Mouse (Mus musculus): Measurements from ENCODE around the gene Ccr4.

GRCm38 (mm10) chr9:114544754-114545393 lies 40.2 kb upstream of the Ccr4 start:
- TF ChIP-seq CTCF (IDR thresholded peaks at IDR 0.05; ENCODE audit: low read depth, low read length) (no peak), POLR2A (IDR thresholded peaks at IDR 0.05; ENCODE audit: extremely low read depth, insufficient read depth, low read length) (no peak)
